Mouse (Mus musculus) thymus, postnatal 25 days (tissue): ENCODE measurements around the gene Ntrk3.

Source experiments
- DNase-seq: peaks from one replicate; pipeline ENCODE4 v3.0.0; 2022

Gene Ntrk3

DNA sequence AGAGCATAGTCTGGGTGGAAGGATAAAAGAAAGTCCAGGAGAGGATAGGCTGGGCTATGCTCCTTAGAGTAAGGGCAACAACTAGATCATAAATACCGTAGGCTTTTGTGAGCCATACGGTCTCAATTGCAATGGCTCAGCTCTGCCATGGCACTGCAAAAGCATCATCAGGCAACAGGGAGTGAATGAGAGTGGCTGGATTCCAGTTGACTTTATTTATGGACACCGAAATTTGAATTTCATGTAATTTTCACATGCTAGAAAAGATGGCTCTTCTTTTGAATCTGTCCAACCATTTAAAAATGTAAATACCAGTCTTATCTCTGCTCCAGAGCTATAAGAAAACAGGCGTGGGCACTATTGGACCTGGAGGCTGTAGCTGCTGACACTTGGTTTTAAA is 419.2 kb downstream of the Ntrk3 start:
- no peak for DNase-seq

DNA sequence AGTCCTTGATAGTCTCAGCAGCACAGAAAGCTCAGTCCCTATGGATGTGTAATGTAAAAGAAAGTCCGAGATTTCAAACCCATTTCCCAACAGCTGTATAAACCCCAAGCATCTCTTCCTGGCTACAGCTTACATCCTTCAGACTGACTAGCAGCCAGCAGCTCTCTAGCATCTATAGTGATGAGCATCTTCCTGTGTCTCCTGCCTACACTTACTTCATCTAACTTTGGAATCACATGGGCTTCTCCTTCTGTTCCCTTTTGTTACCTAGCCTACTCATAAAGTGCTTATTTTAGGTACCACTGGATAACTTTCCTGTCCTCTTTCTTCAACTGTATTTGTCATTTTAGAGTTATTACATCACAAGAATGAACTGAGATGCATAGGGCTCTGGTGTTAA is 432.0 kb downstream of the Ntrk3 start:
- no peak for DNase-seq

DNA sequence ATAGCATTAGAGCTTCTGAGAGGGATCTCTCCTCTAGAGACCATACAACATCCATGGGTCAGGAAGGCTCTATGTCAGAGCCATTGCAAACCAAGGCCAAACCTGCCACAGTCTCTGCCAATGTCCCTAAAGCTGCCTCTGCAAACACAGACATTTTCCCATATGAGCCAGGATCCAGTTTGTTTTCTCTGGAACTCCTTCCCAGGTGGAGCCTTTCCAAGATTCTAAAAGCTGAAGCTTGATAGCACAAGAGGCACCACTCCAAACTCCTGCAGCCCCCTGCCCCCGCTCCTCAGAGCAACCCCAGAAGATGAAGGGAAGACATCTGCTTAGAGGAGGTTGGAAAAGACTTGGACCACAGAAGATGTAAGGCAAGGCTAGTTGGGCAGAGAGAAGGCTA is 432.8 kb downstream of the Ntrk3 start:
- no peak for DNase-seq

DNA sequence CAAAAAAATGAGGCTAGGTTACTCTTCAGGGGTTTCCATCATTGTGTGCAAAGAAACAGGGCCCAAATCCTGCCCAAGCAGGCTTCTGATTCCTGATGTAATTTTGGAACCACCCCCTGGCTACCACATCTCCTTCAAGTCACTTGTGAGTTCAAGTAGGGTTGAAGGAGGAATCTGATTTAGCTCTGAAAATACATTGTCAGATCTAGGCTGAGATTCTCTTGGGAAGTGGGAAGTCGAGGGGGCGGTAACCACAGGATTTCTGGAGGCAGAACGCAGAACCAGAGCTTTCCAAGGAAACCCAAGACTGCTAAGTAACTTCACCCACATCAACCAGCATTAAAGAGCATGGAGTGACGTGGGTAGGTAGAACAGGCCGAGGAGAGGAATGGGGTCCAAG is 440.5 kb downstream of the Ntrk3 start:
- DNase-seq = no peak

DNA sequence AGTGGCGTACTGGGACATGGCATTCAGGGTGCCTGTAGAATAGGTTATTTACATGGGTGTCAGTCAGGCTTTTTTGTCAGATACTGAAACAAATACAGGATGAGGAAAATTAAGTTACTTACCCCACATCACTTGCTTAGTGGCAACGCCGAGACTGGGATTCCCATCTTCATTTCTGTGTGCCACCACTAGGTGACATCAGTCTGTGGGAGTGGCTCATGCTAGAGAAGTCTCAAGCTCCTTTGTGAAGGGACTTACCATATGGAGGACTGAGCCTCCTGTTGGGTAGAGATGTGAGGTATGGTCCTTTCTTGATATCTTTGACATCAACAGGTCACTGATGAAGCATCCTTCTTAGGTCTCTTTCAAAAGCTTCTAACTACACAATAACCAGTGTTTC is 443.5 kb downstream of the Ntrk3 start:
- no peak for DNase-seq

DNA sequence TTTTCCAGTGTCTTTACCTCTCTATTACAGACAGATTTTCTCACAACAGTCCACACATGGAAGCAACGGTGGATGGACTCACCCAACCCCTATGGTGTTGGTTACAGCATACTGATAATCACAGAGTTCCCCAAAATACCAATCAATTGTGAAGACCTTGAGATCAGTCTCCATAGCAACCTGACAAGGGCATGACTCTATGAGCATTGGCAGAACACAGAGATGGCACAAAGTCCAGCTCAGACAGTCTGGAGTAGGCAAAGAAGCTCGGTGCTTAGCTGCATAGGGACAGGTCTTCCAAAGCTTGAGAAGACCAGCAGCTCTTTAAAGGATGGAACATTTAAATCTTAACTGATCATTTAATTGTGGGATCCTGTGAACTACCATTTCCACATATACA is 447.6 kb downstream of the Ntrk3 start:
- DNase-seq = no peak

DNA sequence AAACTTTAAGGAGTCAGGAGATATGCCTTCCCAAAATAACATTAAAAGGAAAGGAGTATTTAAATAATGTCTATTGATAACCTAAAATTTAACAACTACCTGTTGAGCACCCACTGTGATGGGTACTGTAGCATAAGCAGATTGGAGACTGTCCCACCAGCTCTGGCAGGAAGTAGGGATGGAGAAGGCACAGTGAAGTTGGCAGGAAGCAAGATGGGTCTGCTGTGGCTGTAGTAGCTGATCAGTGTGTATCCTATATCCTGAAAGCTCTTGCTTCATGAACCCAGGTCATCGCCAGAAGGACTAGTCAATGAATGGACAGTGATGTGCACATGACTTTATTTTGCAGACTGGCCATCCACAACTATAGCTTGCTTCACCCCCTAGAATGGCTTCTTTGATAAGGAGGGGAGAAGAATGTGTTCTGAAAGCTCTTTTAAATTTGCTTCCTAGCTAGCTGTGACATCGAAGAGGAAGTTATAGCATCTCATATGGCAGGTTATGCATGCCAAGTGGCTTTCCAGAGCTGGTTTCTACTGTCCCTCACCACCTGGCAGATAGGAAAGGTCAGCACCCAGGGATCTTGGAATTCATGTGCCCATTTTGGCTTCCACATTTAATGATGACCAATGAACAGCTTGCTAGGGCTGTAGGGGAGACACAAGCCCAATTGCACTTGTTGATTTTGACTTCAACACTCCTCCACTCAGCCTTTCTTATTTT is 451.1 kb downstream of the Ntrk3 start:
- no peak for DNase-seq

DNA sequence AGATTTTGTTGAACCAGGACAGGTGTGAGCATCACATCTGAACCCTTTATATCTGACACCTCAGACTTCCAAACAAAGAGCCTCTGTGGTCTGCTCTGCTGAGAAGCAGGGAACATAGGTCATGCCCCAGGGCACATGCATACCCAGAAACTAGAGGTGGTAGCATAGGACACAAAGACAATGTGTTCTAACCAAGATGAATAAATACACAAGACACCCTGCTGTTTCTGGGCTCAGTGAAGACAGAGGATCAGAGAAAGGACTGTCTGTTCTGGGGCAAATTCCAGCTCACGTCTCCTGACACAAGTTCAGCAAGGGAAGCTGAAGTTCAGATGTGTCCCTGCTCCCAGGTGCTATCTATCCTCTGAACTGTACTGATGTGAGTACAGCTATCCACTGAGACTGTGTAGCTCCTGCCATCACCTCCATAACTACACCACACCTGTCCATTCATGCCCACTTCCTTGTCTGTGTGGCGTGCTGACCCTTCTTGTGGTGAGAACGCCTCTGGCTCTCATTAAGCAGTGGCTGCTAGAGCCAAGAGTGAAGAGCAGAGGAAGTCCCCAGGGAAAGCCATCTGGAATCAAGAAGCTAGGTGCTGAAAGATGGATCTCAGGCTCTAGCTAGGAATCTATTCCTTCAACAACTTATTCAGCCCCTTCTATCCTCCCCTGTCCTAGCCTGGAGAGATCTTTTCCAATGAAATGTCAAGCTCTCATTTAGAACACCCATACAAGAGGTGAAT is 468.1 kb downstream of the Ntrk3 start:
- DNase-seq = no peak

DNA sequence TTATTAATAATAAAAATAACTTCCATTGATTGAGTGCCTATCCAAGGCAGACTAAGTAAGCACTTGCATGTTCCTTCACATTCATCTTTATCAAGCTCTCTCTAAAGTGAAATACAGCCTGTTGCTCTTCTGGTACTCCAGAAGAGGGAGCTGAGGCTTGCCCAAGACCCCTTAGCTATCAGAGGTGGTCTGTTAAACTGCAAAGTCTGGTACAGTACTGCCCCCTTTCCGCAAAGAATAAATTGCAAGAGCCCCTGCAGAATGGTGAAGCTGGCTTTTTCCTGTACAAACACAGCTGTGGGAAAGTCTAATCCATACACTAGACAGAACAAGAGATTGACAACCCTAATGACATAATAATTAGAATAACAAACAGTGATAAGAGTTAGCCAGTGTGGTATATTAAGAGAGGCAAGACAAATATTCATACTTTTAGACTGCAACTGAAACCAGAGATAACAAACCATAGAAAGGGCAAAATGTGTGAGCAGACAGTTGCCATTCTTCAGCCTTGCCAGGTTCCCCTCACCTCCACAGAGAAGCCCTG is 470.3 kb downstream of the Ntrk3 start:
- no peak for DNase-seq

DNA sequence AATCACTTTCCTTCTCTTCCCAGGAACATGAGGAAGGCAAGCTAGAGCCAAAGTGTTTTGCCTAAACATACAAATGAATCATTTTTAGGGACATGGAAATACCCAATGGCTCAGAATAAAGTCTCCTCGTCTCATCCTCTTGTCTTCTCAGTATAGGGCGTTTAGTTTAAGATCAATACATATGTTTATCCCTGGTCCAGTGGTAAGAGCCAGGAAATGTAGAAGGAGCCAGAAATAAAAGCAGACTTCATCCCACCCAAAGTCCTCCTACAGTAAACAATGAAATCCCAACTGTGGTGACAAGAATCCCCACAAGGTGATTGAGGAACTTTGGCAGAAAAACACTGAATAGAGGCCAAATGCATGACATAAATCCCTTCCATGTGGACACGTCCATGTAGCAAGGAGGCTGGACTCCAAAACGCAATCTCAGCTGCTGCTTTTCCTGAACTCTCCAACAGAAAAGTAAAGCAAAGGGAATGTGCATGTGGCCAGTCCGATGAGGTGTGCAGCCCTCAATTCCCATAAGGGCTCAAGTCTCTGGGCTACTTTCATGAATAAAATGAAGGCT is 473.3 kb downstream of the Ntrk3 start:
- no peak for DNase-seq

DNA sequence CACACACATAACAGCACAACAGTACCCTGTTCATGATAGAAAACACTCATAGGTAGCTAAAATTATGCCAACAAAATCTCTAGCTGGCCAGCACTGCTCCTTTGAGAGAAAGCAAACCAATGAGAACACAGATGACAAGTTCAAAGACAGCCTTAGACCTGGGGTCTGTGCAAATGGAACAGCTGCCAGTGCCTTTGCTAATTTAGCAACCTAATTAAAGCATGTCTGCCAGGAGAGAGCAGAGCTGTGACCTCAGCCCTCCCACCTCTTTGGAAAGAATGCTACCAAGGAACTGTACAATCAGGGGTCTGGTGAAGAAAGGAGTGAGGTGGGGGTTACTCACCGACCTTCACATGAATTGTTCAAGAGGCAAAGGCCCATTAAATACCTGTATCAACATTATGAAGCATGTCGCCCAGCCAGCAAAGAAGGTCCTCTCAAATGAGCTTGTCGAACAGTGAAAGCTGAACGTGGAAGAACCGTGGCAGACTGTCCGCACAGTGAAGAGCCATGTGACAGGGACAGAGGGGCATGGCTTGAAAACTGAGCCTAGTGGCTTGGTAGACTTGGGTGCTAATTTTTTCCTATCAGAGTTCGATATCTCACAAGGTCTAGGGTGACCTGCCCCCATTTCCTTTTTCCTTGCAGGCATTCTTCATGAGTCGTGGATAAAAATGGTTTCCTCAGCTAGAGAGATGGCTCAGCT is 476.2 kb downstream of the Ntrk3 start:
- no peak for DNase-seq

DNA sequence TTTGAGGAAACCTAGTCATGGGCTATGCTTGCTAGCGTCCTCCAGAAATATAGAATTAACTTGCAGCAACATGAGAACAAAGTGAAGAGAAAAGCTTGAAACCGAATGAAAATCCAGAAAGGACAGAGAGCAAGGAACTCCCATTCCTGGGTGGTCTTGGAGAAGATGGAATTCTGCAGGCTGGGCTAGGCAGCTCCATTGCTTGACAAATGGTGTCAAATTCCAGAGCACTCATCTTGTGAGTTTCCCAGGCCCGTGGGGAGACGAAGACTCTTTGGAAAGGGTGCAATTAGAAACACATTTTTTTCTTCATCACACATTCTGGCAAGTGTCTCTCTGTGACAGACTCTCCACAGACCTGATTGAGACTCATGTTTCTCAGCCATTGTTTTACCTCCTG is 479.7 kb downstream of the Ntrk3 start:
- DNase-seq = no peak

DNA sequence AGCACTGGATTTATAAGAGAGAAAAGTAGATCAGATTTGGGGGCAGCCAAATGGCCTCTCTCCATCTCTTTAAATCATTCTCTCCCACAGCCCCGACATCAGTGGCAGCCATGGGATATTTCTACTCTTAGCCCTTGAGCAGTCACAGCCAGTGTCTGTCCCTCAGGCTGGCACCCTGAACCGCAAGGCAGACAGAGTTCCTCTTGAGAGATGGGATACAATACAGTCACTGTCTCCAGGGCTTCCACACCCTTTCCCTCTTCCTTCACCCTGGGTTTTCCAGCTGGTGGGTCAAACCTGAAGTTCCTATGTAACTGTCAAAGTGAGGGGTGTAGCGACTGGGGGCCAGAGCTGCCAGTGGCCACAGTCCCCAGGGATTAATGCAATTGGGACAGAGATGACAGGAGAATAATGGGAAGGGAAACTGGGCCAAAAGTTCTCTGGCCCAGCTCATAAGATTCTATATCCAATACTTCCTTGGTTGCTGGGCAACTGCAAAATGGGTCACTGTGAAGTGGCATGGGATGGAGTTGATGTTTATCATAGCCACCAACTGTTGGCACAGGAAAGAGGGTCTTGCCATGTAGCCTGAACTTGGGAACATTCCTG is 483.9 kb downstream of the Ntrk3 start:
- DNase-seq = no peak

DNA sequence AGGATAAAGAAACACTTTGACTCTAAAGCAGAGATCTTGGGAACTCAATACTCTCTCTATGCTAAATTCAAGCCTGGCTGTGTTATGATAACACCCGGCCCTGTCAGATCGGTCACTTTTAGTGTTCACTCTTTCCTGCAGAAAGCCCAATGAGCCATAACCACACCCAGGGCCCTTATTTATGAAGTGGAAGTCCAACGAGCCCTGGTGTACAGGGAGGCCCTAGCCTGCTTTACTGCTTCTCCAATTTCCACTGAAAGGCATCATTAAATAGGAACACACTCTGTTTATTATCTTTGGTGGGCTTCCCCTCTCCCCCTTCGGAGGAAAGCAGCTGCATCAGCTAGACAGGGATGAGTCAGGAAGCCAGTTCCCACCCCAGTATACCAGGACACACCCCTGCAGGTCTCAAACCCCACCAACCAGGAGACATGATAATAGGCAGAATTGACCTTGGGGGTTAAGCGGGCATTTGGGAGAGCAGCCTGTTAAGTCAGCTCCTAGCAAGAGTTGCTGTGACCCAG is 489.6 kb downstream of the Ntrk3 start:
- no peak for DNase-seq

DNA sequence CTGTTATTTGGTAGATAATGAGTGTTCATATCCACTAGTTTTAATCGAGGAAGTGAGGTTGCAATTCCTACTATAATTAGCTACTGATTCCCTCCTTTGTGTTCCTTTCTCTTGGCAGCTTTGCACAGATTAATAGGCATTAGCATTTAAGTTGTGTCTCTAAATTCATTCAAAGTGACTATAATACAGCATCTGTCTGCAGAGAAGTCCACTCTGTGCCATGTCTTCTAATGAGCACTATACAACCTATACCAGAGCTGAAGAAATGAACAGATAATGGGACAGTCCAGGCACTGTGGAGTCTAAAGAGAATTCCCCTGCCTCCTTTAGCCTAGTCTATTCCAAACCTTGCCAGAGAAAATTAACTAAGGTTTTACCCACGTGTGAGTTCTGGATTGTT is 498.8 kb downstream of the Ntrk3 start:
- DNase-seq = no peak

DNA sequence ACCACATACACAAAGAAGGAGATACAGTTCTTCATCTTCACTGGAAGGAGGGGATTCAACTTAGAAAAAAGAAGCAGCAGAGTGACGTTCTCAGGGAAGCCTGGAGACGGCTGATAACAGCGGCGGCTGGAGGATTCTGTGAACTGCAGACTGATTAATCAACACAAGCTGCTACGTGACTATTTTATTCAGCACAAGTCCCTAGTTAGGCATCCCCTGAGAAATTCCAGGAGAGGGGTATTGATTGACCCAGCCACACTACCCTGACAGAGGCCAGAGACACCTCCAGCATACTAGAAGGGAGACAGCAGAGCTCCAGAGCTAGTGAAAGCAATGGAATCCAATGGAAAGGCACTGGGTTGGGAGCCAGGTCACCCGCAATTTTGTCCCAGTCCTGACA is 516.1 kb downstream of the Ntrk3 start:
- no peak for DNase-seq

DNA sequence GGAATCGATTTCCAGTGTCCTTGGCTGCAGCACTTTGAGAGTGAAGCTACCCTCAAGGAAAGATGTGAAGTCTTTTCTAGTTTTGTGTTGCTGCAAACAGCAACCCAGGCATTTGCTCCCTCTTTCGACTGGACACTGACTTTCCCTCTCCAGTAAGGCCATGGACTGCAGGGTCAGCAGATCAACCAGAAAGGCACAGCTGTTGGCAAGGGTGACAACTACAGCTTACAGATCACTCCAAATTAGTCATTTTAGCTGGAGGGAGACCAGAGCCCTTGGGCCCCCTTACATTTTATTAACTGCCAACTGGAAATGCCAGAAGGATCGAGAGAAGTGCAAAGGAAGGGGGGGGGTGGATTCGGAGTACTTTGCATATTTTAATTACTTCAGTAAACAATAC is 516.9 kb downstream of the Ntrk3 start:
- no peak for DNase-seq

DNA sequence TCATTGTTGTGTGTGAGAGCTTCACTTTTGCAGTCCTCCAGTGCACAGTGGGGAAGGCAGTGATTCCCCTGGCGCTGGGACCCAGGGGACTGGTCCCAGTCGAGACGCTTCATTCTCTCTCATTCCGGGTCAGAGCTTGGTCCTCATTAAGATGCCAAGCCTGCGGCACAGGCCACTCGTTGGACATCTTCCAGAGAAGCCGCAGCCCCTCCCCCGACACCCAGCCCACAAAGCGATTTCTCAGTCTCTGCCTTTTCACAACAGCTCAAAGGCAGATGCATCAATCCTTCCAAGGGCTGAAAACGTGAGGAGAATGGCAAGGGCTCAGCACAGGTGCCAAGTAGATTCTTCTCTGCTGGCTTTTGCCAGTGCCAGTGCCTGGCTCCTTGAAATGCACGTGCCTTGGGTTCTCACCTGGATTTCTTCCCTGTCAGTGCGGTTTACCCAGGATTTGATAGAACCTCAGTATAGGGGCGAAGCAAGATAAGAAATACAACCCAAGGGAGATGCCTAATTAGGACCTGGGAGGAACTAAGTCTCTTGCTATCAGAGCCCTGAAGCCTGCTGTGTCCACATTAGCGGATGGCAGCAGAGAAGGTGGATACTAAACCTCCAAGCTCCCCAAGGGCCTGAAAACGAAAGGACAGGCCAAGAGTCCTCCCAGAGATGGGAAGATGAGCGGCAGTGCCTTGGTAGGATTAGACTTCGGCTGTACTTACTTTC is 546.7 kb downstream of the Ntrk3 start:
- DNase-seq = no peak

DNA sequence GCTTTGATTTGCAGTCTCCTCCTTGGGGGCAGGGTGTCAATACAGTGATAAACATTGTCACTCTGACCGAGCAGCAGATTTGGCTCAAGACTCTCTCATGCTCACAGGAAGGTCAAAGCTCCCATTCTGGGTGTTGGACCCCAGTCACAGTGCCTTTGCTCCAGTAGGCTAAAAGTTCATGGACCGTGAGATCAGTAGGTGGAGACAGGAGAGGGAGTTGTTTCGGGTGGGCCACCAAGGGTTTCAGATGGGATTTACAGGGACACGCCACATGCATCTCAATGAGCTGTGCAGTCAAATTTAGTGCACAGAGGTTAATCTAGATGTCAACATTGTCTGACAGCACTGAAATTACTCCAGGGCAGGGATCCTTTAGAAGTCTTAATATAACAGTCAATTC is 552.2 kb downstream of the Ntrk3 start:
- no peak for DNase-seq

DNA sequence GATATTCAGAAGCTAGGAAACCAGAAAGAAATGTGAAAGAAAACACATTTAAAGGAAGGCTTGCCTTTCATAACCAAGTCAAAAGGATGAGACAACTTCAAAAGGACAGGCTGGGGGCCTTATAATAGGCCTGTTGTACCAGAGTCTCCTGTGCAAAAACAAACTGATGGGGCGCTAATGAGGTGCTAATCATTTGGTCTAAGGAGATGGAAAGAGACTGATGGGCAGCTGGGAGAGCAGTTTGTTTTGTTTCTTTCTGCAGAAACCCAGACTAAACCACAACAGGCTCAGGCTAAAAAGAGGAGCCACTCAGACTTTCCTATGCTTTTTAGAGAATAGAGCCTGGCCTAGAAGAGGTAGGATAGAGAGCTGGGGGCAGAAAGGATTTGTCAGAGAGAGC is 554.4 kb downstream of the Ntrk3 start:
- DNase-seq = no peak

DNA sequence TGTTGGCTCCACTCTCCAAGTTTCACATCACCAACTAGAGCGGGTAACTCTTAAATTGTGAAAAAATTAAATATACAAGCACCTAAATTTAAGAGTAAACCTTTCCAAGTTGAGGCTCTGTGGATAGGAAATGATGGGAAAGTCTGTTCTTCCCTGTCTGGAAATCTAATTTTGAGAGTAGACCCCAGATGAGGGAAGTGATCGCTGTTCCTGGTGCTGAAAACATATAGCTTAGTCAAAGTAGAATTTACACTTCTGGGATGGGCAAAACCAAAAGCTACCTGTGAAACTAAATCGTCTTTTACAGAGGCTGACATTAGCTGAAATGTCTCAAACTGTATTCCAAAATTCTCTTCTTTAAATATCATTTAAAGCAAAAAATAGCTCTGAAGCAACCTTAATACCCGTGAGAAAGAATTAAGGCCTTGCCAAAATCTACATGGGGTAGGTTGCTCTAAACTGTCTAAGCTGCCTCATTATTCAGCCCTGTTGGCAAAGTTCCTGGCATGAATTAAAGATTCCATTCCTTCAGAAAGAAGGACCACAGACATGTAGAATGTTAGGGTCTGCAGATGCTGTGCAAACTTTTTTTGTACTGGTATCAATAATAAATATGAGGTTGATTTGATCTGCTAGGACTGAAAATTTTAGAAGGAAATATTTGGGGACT is 557.7 kb downstream of the Ntrk3 start:
- no peak for DNase-seq
